Mouse (Mus musculus): ENCODE measurements around the gene Nle1. TPM values are rescaled to one million over a fixed set of nuclear protein-coding genes. Genes with fewer than 3 reads are reported as not detected.

Nle1 gene
- polyA plus RNA-seq, 1 experiment from 2014 or later = 10.8 TPM

DNA sequence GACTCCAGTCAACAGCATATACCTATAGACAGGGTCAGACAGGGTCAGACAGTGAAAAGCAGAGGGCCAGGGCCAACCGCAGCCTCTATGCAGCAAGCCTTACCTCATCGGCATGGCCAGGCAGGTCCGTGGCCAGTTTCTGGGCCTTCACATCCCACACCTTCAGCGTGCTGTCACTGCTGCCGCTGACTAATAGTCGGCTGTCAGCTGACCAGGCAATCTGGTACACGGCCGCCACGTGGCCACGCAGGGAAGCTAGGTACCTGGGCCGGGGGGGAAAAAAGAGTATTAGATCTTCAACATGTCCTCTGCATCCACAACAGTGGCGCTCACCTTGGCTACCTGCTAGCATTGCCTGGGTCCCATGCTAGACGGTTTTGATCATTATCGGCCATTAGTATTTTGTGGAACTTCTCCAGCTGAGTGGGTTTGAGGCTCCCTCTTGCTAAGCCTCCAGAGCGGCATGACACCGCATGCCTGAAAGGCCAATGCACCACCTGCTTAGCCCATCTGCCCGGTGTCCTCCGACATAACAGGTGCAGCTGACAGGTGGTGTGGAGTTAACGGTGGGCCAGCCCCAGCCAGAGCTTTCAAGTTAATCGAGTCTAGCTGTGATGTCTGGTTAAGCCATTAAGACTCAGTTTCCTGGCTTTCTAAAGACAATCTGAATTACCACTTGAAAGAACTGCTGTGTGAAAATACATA lies 6.5 kb downstream of the Nle1 start:
- DNase-seq (ENCODE audit: low spot score) = no peak
- 91% methylated on average over 20 of the region's 20 CpGs for WGBS
- no peak for ATAC-seq

DNA sequence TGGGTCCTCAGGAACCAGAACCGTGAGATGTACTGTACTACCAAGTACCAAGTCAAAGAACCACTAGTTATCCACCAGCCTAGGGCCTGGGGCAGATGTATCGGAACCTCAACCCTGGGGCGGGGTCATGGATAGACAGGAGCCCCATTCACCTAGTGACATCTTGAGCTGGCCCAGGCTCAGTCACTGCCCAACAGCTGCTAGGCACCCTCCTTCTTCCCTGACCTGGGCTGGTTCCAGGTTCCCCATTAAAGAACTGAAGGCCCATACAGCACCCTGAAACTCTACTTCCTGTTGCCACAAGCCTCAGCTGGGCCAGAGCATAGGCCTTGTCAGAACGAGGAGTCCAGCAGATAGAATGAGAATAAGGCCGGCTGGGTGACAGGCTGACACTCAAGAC lies 8.5 kb downstream of the Nle1 start:
- no peak overlapping the region for H3K4me2 ChIP-seq (replicated peaks; ENCODE audit: low read depth, low read length)
- 90% methylated on average over 5 of the region's 5 CpGs for WGBS
- no peak overlapping the region for H3K4me3 ChIP-seq (ENCODE audit: low read depth, low read length)
- H3K27ac ChIP-seq (ENCODE audit: low read length) = no peak overlapping the region
- no peak overlapping the region for H3K9ac ChIP-seq (replicated peaks; ENCODE audit: low read depth)
- no peaks in the 10 kb centered on the region for H3K27me3 ChIP-seq (replicated peaks; ENCODE audit: insufficient read depth, low read length)
- DNase-seq (ENCODE audit: low spot score) (no peak), ATAC-seq (no peak)
- H3K9me3 ChIP-seq (ENCODE audit: low read length) = no peaks in the 10 kb centered on the region
- no peaks in the 10 kb centered on the region for H3K4me1 ChIP-seq (ENCODE audit: insufficient read depth, low read depth, low read length)
- H3K36me3 ChIP-seq (ENCODE audit: insufficient read depth, low read length) = peaks cover 5% of the 10 kb centered on the region
- TF ChIP-seq CTCF (IDR thresholded peaks at IDR 0.05) = no peak
- no peak for TF ChIP-seq EP300 (IDR thresholded peaks at IDR 0.05)

More for the DNA sequence above, 6.5 kb downstream of the Nle1 start:
- Histone ChIP-seq H3K27me3 (replicated peaks; ENCODE audit: insufficient read depth, low read length) (no peaks in the 10 kb centered on the region), H3K27ac (ENCODE audit: low read length) (no peak overlapping the region), H3K36me3 (ENCODE audit: insufficient read depth, low read length) (peaks cover 5% of the 10 kb centered on the region), H3K4me1 (ENCODE audit: insufficient read depth, low read depth, low read length) (no peaks in the 10 kb centered on the region), H3K9ac (replicated peaks; ENCODE audit: low read depth) (no peak overlapping the region), H3K9me3 (ENCODE audit: low read length) (no peaks in the 10 kb centered on the region), H3K4me3 (ENCODE audit: low read depth, low read length) (no peak overlapping the region), H3K4me2 (replicated peaks; ENCODE audit: low read depth, low read length) (no peak overlapping the region)
- TF ChIP-seq EP300 (IDR thresholded peaks at IDR 0.05) (no peak), CTCF (IDR thresholded peaks at IDR 0.05) (no peak)

DNA sequence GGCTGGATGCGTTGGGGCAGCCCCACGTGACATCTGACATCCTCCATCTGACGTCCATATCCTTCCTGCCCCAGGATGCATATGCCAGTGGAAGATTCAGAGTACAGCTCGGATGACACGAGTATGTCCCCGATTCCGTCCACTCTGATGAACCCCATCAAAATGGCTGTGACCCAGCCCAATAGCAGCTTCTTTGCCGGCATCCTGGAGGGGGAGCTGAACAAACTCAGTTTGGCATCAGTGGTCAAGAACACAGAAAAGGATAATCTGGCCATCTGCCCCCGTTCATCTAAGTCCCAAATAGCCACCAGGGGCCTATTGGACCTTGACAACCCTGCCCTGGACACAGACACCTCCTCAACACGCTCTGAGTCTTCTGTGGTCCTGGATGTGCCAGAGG lies 10.7 kb downstream of the Nle1 start:
- Histone ChIP-seq H3K4me3 (ENCODE audit: low read depth, low read length) (no peak overlapping the region), H3K27ac (ENCODE audit: low read length) (no peak overlapping the region), H3K9me3 (ENCODE audit: low read length) (no peaks in the 10 kb centered on the region), H3K4me1 (ENCODE audit: insufficient read depth, low read depth, low read length) (no peaks in the 10 kb centered on the region), H3K27me3 (replicated peaks; ENCODE audit: insufficient read depth, low read length) (no peaks in the 10 kb centered on the region), H3K4me2 (replicated peaks; ENCODE audit: low read depth, low read length) (no peak overlapping the region), H3K9ac (replicated peaks; ENCODE audit: low read depth) (no peak overlapping the region), H3K36me3 (ENCODE audit: insufficient read depth, low read length) (no peaks in the 10 kb centered on the region)
- DNase-seq (ENCODE audit: low spot score) = no peak
- ATAC-seq = no peak
- no peak for TF ChIP-seq CTCF (IDR thresholded peaks at IDR 0.05)
- no peak for TF ChIP-seq EP300 (IDR thresholded peaks at IDR 0.05)
- 67% methylated on average over 10 of the region's 10 CpGs for WGBS

DNA sequence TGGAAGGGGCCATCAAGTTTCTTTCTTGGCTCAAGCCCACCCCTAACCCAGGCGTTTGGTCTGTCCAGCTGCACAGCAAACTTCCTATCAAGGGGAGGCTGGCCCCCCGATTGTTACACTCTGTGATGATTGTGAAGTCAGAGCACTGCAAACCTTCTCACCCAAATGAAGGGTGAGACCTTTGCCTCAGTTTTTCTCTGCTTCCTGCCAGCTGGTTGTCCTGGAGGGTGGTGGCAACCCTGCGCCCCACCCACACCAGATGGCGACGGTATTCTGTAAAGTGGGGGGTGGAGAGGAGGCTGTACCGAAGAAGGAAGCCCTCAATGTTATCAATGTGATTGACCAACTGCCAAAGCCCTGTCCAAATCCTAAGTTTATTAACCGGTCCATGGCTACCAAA lies 16.3 kb downstream of the Nle1 start, which contains the start of gene Fndc8:
TSS of gene Fndc8 (plus strand) at position 189 of the 400 bp plus-strand sequence.
- H3K9ac ChIP-seq (replicated peaks; ENCODE audit: low read depth) = no peak within 1 kb of the TSS
- H3K4me3 ChIP-seq (ENCODE audit: low read depth, low read length) = no peak within 1 kb of the TSS
- H3K4me1 ChIP-seq (ENCODE audit: insufficient read depth, low read depth, low read length) = peaks cover 5% of the 10 kb centered on the region; the same call in 1 of the 2 replicates
- H3K4me2 ChIP-seq (replicated peaks; ENCODE audit: low read depth, low read length) = no peak within 1 kb of the TSS
- DNase-seq (ENCODE audit: low spot score) = no peak
- H3K9me3 ChIP-seq (ENCODE audit: low read length) = no peaks in the 10 kb centered on the region
- WGBS = 49% methylated on average over 7 of the region's 7 CpGs
- H3K27me3 ChIP-seq (replicated peaks; ENCODE audit: insufficient read depth, low read length) = no peaks in the 10 kb centered on the region
- TF ChIP-seq EP300 (IDR thresholded peaks at IDR 0.05) = no peak
- no peak for TF ChIP-seq CTCF (IDR thresholded peaks at IDR 0.05)
- no peak for ATAC-seq
- H3K36me3 ChIP-seq (ENCODE audit: insufficient read depth, low read length) = no peaks in the 10 kb centered on the region
- no peak within 1 kb of the TSS for H3K27ac ChIP-seq (ENCODE audit: low read length)

DNA sequence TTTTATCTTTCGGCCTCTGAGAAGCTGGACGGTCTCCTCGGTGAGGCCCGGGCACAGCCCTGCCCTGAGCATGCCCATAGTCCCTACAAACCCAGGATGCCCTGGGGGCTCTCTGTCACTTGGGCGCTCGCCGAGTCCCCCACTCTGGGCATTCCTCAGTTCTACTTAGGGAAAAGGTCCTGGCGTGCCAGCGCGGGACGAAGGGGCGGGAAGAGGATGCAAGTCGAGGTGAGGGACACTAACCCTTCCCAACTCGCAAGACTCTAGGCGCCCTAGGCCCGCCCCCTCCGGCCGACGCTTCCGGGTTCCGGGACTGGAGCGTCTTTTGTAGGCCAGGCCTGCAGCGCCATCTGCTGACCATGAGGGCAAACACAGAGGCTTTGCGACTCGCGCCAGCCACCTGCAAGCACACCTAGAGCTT lies 17.9 kb downstream of the Nle1 start, which contains the start of gene Rad51d:
TSS of gene Rad51d (minus strand) at position 273 of the 421 bp plus-strand sequence.
- Histone ChIP-seq H3K27ac (ENCODE audit: low read length) (peak within 1 kb of the TSS; percentile 54), H3K9me3 (ENCODE audit: low read length) (no peaks in the 10 kb centered on the region), H3K4me2 (replicated peaks; ENCODE audit: low read depth, low read length) (peak within 1 kb of the TSS; percentile 76), H3K4me1 (ENCODE audit: insufficient read depth, low read depth, low read length) (peaks cover 5% of the 10 kb centered on the region; the same call in 1 of the 2 replicates), H3K36me3 (ENCODE audit: insufficient read depth, low read length) (no peaks in the 10 kb centered on the region), H3K27me3 (replicated peaks; ENCODE audit: insufficient read depth, low read length) (no peaks in the 10 kb centered on the region), H3K4me3 (ENCODE audit: low read depth, low read length) (peak within 1 kb of the TSS; percentile 64), H3K9ac (replicated peaks; ENCODE audit: low read depth) (peak within 1 kb of the TSS; percentile 74)
- ATAC-seq = peak; percentile 96
- peak; percentile 95 for DNase-seq (ENCODE audit: low spot score)
- TF ChIP-seq EP300 (IDR thresholded peaks at IDR 0.05) (no peak), CTCF (IDR thresholded peaks at IDR 0.05) (peak; percentile 93)
- WGBS = 0% methylated on average over 23 of the region's 26 CpGs

DNA sequence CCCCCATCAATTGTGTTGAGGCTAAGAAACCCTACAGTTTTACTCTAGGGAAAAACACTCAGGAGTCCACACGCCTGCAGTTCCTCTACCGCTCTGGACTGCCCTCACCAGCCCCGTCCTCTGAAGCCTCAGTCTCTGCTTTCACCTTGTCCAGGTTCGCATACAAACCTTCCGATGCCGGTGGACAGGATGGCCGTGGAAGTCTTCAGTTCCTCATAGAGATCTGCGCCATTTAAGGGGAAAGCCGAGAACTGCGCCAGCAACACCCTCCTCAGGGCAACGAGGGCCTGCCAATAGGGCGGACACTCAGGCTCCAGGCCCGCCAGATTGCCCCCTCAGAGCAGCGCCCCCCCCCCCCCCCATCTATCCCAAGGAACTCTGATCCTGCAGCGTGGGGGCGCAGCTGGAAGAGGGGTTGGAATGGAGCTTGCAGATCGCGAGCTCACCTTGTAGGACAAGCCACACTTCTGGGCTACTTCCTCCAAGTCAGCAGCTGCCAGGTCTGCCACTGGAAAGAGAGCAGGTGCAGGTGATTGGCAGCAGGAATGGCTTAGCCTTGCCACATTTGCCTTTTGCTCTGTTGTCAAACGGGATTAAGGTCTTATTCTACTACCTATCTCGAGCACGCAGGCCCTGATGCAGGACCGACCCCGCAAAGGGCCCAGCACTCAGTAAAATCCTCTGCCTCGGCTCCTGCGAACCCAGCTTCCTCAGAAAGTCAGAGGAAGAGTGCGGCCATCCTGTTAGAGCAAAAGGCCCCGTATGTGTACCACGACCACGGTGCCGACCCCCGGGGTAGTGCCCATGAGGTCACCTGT lies 18.5 kb downstream of the Nle1 start:
- peak overlapping the region; percentile 64 for H3K4me3 ChIP-seq (ENCODE audit: low read depth, low read length)
- 2% methylated on average over 30 of the region's 31 CpGs for WGBS
- TF ChIP-seq CTCF (IDR thresholded peaks at IDR 0.05) = no peak
- TF ChIP-seq EP300 (IDR thresholded peaks at IDR 0.05) = no peak
- H3K9ac ChIP-seq (replicated peaks; ENCODE audit: low read depth) = peak overlapping the region; percentile 74
- H3K36me3 ChIP-seq (ENCODE audit: insufficient read depth, low read length) = no peaks in the 10 kb centered on the region
- DNase-seq (ENCODE audit: low spot score) (peak; percentile 34), ATAC-seq (peak; percentile 32)
- H3K9me3 ChIP-seq (ENCODE audit: low read length) = no peaks in the 10 kb centered on the region
- no peaks in the 10 kb centered on the region for H3K27me3 ChIP-seq (replicated peaks; ENCODE audit: insufficient read depth, low read length)
- peak overlapping the region; percentile 54 for H3K27ac ChIP-seq (ENCODE audit: low read length)
- peak overlapping the region; percentile 76 for H3K4me2 ChIP-seq (replicated peaks; ENCODE audit: low read depth, low read length)
- H3K4me1 ChIP-seq (ENCODE audit: insufficient read depth, low read depth, low read length) = peaks cover 5% of the 10 kb centered on the region; the same call in 1 of the 2 replicates

All from lung, postnatal 0 days (tissue).